Mouse (Mus musculus) thymus, adult 2 months (tissue): ENCODE results near the gene Gm11020. TPM values are rescaled to one million over a fixed set of nuclear protein-coding genes. Genes with fewer than 3 reads are reported as not detected.

Source experiments
- DNase-seq: peaks from one replicate; pipeline ENCODE4 v3.0.0; 2021
- H3K27ac ChIP-seq: fragments of 200-500 bp; 2 replicates; pipeline ENCODE4 v1.5.1; 2012; ENCODE audit warnings: low read length, control low read depth; ENCODE audit not compliant: control insufficient read depth, insufficient read depth
- H3K27me3 ChIP-seq: fragments of 200-500 bp; 2 replicates; pipeline ENCODE4 v1.6.1; 2012; ENCODE audit warnings: mild to moderate bottlenecking, low read length, moderate library complexity, mixed read lengths; ENCODE audit not compliant: control insufficient read depth, insufficient read depth
- H3K36me3 ChIP-seq: fragments of 200-500 bp; 2 replicates; pipeline ENCODE4 v1.6.1; 2012; ENCODE audit warnings: mild to moderate bottlenecking, low read length, moderate library complexity; ENCODE audit not compliant: control insufficient read depth, insufficient read depth
- H3K4me1 ChIP-seq: fragments of 200-500 bp; replicated peaks from 2 replicates; pipeline ENCODE4 v1.6.1; 2012; ENCODE audit warnings: low read length; ENCODE audit not compliant: control insufficient read depth, insufficient read depth
- H3K4me3 ChIP-seq: fragments of 200-500 bp; 2 replicates; pipeline ENCODE4 v1.5.1; 2012; ENCODE audit warnings: mild to moderate bottlenecking, low read length, control low read depth, moderate library complexity; ENCODE audit not compliant: control insufficient read depth, insufficient read depth
- CTCF ChIP-seq: fragments of 200-500 bp; IDR thresholded peaks from 2 replicates; pipeline ENCODE4 v1.5.1; 2012; ENCODE audit warnings: mild to moderate bottlenecking, control low read depth, low read length, moderate library complexity, borderline replicate concordance; ENCODE audit not compliant: control insufficient read depth, poor library complexity, insufficient read depth; ENCODE audit errors: extremely low read depth
- POLR2A ChIP-seq: fragments of 200-500 bp; IDR thresholded peaks from 2 replicates; pipeline ENCODE4 v1.6.1; 2012; ENCODE audit warnings: mild to moderate bottlenecking, low read length, control low read depth, moderate library complexity; ENCODE audit not compliant: control insufficient read depth, poor library complexity, insufficient read depth; ENCODE audit errors: extremely low read depth
- WGBS: fragments of 180-500 bp; shearing (Covaris S2); methylation state at CpG from one replicate; pipeline ENCODE4 v1.1.7; 2018; 5-methylcytosine and 5-hydroxymethylcytosine counted together
- polyA plus RNA-seq: library from polyadenylated mRNA; depleted of rRNA; stranded (reverse); fragments of >200 nt; gene quantifications from 2 replicates; pipeline ENCODE4 v1.2.3, GENCODE M21; 2012; rRNA removed

Gm11020 gene
- polyA plus RNA-seq, 1 experiment = not detected

DNA sequence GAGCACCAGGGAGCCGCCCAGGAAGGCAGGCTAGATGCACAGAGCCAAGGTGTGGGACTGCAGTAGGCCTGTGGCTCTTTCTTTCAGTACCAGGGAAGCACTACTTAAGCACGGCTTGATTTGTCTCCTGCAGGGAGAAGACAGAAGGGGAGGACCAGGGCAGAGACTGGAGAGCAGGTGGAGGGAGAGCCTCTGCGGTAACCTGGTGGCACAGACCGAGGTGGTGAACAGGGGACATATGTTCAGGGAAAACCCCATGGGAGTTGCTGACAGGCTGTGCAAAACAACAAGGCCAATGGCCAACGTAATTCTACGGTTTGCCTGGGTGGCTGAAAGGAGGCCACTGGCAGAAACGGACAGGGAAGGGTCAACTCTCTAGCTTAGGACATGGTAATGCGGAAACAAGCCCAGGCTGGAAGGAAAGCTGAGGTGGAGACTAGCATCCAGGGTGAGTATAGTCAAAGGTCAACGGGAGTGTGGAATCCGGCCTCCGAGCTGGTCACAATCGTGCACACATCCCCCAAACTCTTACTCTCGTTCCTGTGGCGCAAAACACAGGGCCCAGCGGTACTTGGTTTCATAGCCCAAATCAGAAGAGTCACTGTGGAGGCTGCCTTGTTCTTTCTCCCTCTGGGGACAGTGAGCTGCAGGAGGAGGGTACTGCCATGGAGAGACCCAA, 38.5 kb downstream of the Gm11020 start:
- DNase-seq = no peak
- H3K27ac ChIP-seq = no peak overlapping the region
- 95% methylated on average over 15 of the region's 15 CpGs for WGBS
- H3K4me3 ChIP-seq = no peak overlapping the region
- no peaks in the 10 kb centered on the region for H3K27me3 ChIP-seq
- no peaks in the 10 kb centered on the region for H3K36me3 ChIP-seq
- TF ChIP-seq POLR2A (no peak), CTCF (no peak)
- no peaks in the 10 kb centered on the region for H3K4me1 ChIP-seq

DNA sequence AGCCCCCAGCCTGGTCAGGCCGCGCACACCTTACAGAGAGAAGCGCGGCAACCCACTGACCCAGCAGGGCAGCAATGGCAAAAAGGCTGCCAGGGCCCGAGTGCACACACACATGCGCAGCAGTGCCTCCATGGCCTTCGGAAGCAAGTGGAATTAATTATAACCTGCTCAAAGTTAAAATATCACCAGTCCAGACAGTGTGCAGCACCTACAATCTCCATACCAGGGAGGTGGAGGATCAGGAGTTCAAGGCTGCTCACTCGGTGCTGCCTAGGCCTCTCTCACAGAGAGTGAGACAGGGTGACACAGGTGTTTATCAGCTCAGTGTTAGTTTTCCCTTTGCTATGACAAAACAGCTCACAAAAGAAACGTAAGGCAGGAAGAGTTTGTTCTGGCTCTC, 44.3 kb downstream of the Gm11020 start:
- H3K4me3 ChIP-seq = no peak overlapping the region
- H3K27ac ChIP-seq = no peak overlapping the region
- H3K4me1 ChIP-seq = no peaks in the 10 kb centered on the region
- no peak for DNase-seq
- H3K27me3 ChIP-seq = no peaks in the 10 kb centered on the region
- H3K36me3 ChIP-seq = no peaks in the 10 kb centered on the region
- TF ChIP-seq CTCF (no peak), POLR2A (no peak)
- 93% methylated on average over 9 of the region's 9 CpGs for WGBS

DNA sequence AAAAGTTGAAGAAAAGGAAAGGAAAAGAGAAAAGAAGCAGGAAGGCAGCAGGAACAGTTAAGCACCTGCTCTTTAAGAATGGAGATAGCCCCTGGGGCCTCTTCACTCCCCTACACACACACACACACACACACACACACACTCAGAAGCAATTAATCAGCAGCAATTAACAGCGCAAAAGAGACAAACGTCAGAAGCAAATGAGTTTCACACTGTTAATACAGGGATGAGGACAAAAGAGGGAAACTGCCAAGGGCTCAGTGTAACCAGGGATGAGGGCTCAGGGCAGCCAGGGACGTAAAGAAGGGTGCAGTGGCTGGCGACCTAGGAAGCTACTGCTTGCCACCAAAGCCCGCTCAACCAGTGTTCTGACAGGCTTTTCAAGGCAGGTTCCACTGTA, 46.0 kb downstream of the Gm11020 start:
- Histone ChIP-seq H3K27me3 (no peaks in the 10 kb centered on the region), H3K27ac (no peak overlapping the region), H3K36me3 (no peaks in the 10 kb centered on the region), H3K4me3 (no peak overlapping the region), H3K4me1 (no peaks in the 10 kb centered on the region)
- WGBS = 96% methylated on average over 5 of the region's 5 CpGs
- no peak for DNase-seq
- TF ChIP-seq CTCF = no peak
- TF ChIP-seq POLR2A = no peak

DNA sequence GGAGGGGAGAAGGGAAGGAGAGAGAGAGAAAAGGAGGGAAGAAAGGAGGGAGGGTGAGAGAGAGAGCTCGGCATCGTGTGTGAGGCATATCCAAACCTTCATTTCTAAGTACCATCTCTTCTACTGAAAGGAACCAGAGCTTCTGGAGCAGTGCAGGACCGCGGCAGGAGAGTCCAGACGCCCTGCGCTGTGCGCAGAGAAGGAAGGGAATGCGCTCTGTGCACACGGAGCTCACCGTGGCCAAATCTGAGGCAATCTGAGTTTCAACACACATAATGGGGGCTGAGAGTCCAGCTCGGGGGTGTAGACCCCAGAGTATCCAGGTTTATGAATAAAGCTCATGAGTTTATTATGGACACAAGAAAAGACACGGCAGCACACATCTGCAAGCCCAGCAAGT, 48.2 kb downstream of the Gm11020 start:
- WGBS = 93% methylated on average over 12 of the region's 12 CpGs

DNA sequence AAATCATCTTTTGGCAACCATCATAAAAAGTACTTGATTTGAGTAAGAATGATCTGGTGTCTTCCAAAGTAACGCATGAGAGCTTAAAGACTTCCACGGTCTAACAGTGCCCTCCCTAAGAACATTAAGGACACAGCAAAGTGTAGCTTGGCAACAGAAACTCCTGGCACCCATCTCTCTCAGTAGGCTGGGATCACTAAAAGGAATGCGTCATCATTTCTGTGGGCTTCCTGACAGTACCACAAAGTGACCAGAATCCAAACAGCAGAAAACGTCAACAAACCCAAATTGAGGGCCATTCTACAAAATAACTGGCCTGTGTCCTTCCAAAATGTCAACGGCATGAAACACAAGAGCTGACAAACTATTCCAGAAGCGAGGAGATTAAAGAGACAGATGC, 48.7 kb downstream of the Gm11020 start:
- no peak for DNase-seq
- WGBS = 90% methylated on average over 6 of the region's 6 CpGs
- Histone ChIP-seq H3K4me3 (no peak overlapping the region), H3K36me3 (no peaks in the 10 kb centered on the region), H3K27me3 (no peaks in the 10 kb centered on the region), H3K4me1 (no peaks in the 10 kb centered on the region), H3K27ac (no peak overlapping the region)
- TF ChIP-seq CTCF (no peak), POLR2A (no peak)

More for the DNA sequence above, 48.2 kb downstream of the Gm11020 start:
- TF ChIP-seq CTCF = no peak
- no peak for TF ChIP-seq POLR2A
- Histone ChIP-seq H3K4me1 (no peaks in the 10 kb centered on the region), H3K27ac (no peak overlapping the region), H3K36me3 (no peaks in the 10 kb centered on the region), H3K4me3 (no peak overlapping the region), H3K27me3 (no peaks in the 10 kb centered on the region)
- DNase-seq = no peak

DNA sequence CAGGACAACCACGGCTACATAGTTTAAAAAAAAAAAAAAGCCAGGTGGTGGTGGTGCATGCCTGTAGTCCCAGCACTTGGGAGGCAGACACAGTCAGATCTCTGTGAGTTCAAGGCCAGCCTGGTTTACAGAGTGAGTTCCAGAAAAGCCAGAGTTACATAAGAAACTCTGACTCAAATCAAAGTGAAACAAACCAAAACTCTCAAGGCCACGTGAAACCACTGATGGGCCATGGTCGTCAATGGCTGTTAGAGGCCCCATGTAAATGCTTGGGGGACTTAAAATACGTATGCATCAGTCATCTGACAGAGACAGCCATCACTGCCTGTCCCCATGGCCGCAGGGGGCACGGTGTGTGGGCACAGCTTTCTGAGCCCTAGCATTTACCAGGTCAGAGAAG, 49.8 kb downstream of the Gm11020 start:
- Histone ChIP-seq H3K36me3 (no peaks in the 10 kb centered on the region), H3K4me3 (no peak overlapping the region), H3K4me1 (no peaks in the 10 kb centered on the region), H3K27me3 (no peaks in the 10 kb centered on the region), H3K27ac (no peak overlapping the region)
- TF ChIP-seq CTCF = no peak
- TF ChIP-seq POLR2A = no peak
- 96% methylated on average over 6 of the region's 6 CpGs for whole genome bisulfite sequencing
- DNase-seq = no peak

Other genes with a start within 250 kb of the Gm11020 start
- gene Cdh5, start 219.9 kb upstream of the Gm11020 start, polyA plus RNA-seq = 15.7 and 17.4 TPM in 2 replicates
- gene Bean1, start 151.1 kb upstream of the Gm11020 start, polyA plus RNA-seq = 0.70 and 0.82 TPM in 2 replicates
- gene Tk2, start 73.0 kb upstream of the Gm11020 start, polyA plus RNA-seq = 30.5 and 30.6 TPM in 2 replicates
- gene Cklf, start 70.7 kb upstream of the Gm11020 start, polyA plus RNA-seq = 19.1 and 21.0 TPM in 2 replicates
- gene Cmtm2a, start 28.4 kb upstream of the Gm11020 start, polyA plus RNA-seq = 0.12 TPM in 1 of 2 replicates, not detected in the other
- not detected in 2 replicates for gene Gm45711, start 11.5 kb upstream of the Gm11020 start, polyA plus RNA-seq
- gene Cmtm1, start 11.4 kb upstream of the Gm11020 start, polyA plus RNA-seq = not detected in 2 replicates
- gene Cmtm2b, start 663 bp downstream of the Gm11020 start, polyA plus RNA-seq = not detected in 2 replicates
- gene Cmtm3, start 17.8 kb downstream of the Gm11020 start, polyA plus RNA-seq = 63.4 and 76.3 TPM in 2 replicates
- 7.8 and 8.4 TPM in 2 replicates for gene Cmtm4, start 74.2 kb downstream of the Gm11020 start, polyA plus RNA-seq
- 15.6 and 16.1 TPM in 2 replicates for gene Dync1li2, start 121.5 kb downstream of the Gm11020 start, polyA plus RNA-seq
- gene Terb1, start 188.3 kb downstream of the Gm11020 start, polyA plus RNA-seq = 0.03 and 0.08 TPM in 2 replicates
- 8.9 and 14.3 TPM in 2 replicates for gene Nae1, start 213.1 kb downstream of the Gm11020 start, polyA plus RNA-seq
- gene Car7, start 213.1 kb downstream of the Gm11020 start, polyA plus RNA-seq = 2.4 and 2.8 TPM in 2 replicates